Mouse (Mus musculus) heart, embryonic 12.5 days (tissue): ENCODE measurements around the gene Aoc1. TPM values are rescaled to one million over a fixed set of nuclear protein-coding genes. Genes with fewer than 3 reads are reported as not detected.

ENCODE experiments used
- polyA plus RNA-seq: library from polyadenylated mRNA; unstranded; fragments of >200 nt; fragmentation: Nextera tagmentation; extraction: Ambion mirVana; gene quantifications from 2 replicates; pipeline ENCODE4 v1.2.1, GENCODE M21; 2016

The Aoc1 gene
- polyA plus RNA-seq, 1 experiment from 2014 or later = not detected

Other genes starting within 250 kb of the Aoc1 start
- gene AI854703, start 246.1 kb upstream of the Aoc1 start, polyA plus RNA-seq = 1.3 TPM in 2 replicates
- 0.90 and 1.2 TPM in 2 replicates for gene Gimap8, start 225.7 kb upstream of the Aoc1 start, polyA plus RNA-seq
- 8.7 and 9.4 TPM in 2 replicates for gene Gimap9, start 196.8 kb upstream of the Aoc1 start, polyA plus RNA-seq
- 9.9 and 10.7 TPM in 2 replicates for gene Gimap4, start 188.3 kb upstream of the Aoc1 start, polyA plus RNA-seq
- gene Gimap6, start 164.7 kb upstream of the Aoc1 start, polyA plus RNA-seq = 28.7 and 28.8 TPM in 2 replicates
- gene Gm28053, start 154.3 kb upstream of the Aoc1 start, polyA plus RNA-seq = 2.4 and 3.6 TPM in 2 replicates
- gene Gimap7, start 154.3 kb upstream of the Aoc1 start, polyA plus RNA-seq = not detected in 2 replicates
- gene Gimap1, start 133.8 kb upstream of the Aoc1 start, polyA plus RNA-seq = 20.0 and 21.3 TPM in 2 replicates
- 5.3 and 6.9 TPM in 2 replicates for gene Gimap5, start 126.7 kb upstream of the Aoc1 start, polyA plus RNA-seq
- gene Gimap3, start 102.0 kb upstream of the Aoc1 start, polyA plus RNA-seq = not detected in 2 replicates
- gene Tmem176a, start 32.0 kb upstream of the Aoc1 start, polyA plus RNA-seq = 80.3 and 81.7 TPM in 2 replicates
- gene Tmem176b, start 31.4 kb upstream of the Aoc1 start, polyA plus RNA-seq = 226 and 236 TPM in 2 replicates
- gene 1600015I10Rik, start 57.0 kb downstream of the Aoc1 start, polyA plus RNA-seq = 0.10 TPM in 1 of 2 replicates, not detected in the other
- gene Doxl2, start 102.1 kb downstream of the Aoc1 start, polyA plus RNA-seq = not detected in 2 replicates
- not detected in 2 replicates for gene Svs1, start 114.0 kb downstream of the Aoc1 start, polyA plus RNA-seq
- 0.40 and 0.49 TPM in 2 replicates for gene Gpnmb, start 163.7 kb downstream of the Aoc1 start, polyA plus RNA-seq
- 59.5 and 67.0 TPM in 2 replicates for gene Malsu1, start 200.9 kb downstream of the Aoc1 start, polyA plus RNA-seq